Mouse (Mus musculus): Measurements from ENCODE around the gene Ccdc117.
A peak's percentile ranks its signal among the peaks of the same experiment; 100 is the strongest.
"Not testable (repeated sequence)": the region's sequence is repeated elsewhere in the genome, so short reads cannot be mapped to it uniquely, and the experiment has no call there.

The Ccdc117 gene

DNA sequence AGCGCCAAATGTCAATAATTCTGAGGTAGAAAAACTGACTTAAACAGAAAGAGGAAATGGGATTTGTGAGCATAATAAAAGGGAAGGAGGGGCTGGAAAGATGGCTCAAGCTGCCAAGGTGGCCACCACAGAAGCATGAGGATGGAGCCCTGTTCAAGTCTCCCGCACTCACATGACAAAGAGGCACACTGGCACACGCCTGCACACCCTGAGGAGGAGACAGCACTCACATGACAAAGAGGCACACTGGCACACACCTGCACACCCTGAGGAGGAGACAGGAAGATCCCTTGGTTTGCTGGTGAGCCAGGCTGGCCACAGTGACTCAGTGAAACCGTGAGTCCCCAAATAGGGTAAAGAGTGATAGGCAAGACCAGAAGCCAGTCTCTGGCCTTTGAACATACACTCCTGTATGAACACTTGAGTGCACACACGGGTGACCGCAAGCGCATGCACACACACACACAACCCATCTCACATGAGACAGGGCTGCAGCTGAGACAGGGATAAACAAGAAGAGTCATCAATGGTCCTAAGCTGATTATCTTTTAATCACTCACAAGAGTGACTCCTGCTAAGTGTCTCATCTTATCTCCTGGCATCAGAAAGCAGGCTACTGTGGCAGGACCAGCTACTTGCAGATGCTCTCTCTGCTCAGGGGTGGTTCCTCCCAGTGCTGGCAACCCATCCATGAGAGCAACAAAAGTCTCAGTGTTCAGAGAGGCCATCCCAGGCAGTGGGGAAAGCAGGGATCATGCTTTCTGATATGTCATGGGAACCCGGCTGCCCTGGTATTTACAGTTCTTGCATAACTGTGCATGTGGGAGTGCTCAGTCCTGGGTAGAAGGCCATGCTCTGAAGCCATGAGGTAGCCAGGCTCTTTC, 32.5 kb downstream of the Ccdc117 start:
- DNase-seq, result no peak

GRCm38 (mm10) chr11:5505856-5506575, 36.0 kb downstream of the Ccdc117 start:
- no peak for DNase-seq

- no peak for DNase-seq
Measured at GRCm38 (mm10) chr11:5502351-5503051, 39.5 kb downstream of the Ccdc117 start.

DNA sequence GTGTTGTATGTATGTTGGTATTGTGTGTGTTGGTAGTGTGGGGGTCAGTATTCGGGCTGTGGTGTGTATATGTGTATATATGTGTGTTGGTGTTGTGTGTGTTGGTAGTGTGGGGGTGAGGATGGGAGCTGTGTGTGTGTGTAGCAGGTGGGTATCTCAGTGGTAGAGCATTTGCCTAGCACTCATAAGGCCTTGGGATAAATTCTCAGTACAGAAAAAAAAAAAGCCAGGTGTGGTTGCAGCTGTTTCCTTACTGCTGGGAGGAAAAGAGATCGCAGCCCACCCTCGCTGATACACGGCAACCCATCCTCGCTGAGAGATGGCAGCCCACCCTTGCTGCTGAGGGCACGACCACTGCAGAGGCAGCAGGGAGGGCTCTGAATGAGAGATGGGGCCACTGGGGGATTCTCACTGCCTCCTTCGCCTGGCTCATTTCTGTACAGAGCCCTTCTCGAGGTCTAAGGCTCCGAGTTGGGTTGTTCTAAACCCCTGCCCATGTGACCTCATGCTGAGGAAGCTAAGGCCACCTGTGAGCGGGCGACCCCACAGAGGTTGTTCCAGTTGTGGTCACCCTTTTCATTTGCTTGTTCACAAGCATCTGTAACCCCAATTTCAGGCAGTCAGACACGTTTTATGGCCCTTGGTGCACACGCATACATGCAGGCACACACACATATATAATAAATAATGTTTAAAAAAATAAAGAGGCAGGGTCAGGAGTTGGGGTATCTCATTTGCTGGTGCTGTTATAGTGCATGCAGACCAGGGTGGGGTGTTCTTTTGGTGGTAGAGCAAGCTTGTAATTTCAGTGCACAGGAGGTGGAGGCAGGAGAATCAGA, 40.9 kb downstream of the Ccdc117 start:
- no peak for DNase-seq

DNA sequence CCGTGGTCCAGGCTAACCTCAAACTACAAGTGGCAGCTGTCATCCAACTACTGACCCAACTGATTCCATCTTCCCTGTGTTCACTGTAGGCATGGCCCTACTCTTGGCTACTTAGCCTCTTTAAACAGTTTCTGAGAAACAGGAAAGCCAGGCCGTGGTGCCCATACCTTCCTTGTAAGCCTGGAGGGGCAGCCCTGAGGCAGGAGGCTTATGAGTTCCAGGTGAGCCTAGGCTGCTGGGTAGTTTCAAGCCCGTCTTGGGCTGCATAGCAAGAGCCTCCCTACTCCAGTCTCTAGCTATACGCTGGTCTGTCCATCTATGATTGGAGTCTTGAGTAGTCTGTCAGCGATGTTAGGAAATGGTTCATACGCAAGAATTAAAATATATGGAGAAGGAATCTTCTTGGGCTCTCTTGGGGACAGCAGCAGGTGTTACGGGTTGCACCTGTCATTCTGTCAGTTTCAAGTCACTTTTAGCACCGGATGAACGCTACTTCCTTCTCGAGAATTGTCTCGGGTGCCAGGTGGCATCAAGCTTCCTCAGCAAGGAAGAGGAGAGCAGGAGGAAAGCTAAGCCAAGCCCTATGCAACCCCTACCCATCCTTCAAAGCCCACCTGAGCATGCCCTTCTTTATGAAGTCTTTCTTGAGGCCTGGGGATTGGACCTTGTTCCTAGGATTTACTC, 41.9 kb downstream of the Ccdc117 start:
- no peak for DNase-seq

GRCm38 (mm10) chr11:5498931-5499661, 42.9 kb downstream of the Ccdc117 start:
- DNase-seq, result no peak

DNA sequence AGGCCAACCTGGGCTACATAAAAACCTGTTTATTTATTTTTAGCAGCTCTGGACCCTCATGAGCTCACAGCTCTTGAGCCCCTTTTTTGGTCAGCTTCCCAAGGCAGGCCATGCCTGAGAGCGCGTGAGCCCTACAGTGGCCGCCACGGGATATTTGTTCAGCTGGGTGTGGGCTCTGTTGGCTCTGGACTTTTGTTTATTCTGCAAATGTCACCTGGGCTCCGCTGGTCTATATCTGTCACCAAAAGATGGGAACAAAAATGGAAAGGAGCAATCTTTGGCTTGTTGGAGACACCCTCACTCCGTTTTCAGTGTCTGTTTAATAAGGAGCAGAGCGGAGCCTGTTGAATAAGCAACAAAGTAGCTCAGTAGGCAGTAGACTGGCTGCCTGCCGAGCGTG, 43.6 kb downstream of the Ccdc117 start:
- no peak for DNase-seq

DNA sequence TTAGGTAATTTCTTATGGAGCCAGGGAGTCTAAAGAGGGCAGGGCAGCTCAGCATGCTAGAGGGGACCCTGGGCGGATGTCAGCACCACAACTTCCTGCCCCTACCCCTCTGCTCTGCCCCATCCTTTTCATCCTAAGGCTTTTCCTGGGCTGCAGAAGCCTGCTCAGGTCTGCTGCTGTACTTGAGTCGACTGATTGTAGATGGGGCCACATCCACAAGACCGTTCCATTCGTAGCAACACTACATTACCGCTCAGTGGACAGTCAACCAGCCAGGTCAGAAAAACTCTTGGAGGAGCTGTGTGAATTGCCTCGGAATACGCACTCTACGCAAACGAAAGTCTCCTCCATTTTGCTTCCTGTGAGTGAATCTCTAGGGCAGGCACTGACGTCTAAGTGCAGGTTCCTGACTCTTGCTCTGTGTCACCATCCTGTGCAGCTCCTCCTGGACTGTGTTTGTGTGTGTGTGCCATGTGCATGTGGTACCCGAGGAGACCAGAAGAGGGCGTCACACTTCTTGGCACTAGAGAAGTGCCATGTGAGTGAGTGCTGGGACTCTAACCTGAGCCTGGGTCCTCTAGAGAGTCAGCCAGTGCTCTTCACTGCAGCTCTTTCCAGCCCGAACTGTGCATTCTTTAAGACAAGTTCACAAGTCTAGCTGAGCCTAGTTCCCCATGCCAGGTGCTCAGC, 45.3 kb downstream of the Ccdc117 start:
- DNase-seq, result no peak

GRCm38 (mm10) chr11:5495906-5496305, 46.1 kb downstream of the Ccdc117 start:
- DNase-seq, result no peak

DNA sequence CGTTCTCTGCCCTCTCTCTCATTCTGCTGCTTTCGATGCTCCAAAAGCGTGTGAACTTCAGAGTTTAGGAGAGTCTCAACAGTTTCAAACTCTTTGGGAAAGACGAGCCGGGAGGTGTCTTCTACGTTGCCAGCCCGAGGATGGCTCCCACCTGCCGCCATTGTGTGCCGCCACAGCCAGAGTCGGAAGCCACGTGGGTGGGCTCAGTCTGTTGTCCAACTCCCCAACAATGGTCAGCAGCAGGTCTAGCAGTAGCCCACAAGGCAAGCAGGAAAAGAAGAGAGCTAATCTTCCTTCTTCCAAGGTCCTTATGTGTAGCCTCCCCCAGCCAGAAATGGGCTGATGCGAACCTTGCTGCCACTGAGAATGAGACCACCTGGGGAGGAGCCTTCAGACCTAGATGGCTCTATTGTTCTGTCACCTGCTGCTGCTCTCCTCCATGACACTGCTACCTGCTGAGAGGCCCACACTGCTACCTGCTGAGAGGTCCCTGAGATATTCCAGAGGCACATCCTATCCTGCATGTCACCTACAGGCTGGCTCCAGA, 46.6 kb downstream of the Ccdc117 start:
- DNase-seq, result no peak

GRCm38 (mm10) chr11:5493869-5494268, 48.1 kb downstream of the Ccdc117 start:
- DNase-seq, result no peak

DNA sequence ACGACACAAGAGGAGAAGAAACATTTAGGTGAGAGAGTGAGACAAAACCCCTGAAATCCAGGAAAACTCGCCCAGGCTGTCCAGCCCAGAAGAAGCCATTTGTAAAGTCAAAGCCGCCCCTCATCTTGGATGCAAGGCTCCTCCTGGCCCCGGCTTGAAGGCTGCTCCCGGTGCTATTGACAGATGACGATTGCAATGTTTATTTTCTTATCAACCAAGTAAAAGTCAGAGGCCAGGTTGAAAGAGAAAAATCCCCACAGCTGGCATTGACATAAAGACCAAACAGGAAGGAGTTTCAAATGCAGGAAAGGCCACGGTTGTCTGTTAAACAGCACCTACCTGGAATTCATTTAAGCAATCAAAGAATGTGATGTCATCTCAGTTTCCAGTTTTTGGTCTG, 50.1 kb downstream of the Ccdc117 start:
- no peak for DNase-seq

- DNase-seq, result no peak
Measured at GRCm38 (mm10) chr11:5490989-5491656, 50.9 kb downstream of the Ccdc117 start.

GRCm38 (mm10) chr11:5489433-5489832, 52.6 kb downstream of the Ccdc117 start:
- DNase-seq, result not testable (repeated sequence)

- DNase-seq, result peak; percentile 68 to 83
Measured at GRCm38 (mm10) chr11:5485193-5486011, 56.6 kb downstream of the Ccdc117 start.

DNA sequence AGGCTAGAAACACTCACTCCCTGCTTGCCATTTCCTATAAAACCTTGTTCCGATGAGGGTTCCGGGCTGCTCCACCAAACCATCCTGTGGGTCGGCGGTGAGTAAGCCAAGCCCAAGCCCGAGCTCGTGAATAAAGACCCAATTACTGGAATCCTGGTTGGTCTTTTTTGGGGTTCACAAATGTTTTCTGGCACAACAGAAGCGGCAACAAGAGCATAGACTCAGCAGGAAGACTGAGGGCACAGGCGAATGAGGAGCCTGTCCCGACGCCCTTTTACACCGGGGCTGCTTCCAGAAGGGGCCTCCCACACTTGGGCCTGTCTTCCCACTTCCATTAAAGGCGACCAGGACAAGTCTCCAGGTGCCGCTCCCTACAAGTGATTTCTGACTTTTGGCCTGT, 59.4 kb downstream of the Ccdc117 start:
- no peak for DNase-seq
